Mouse (Mus musculus) neural tube, embryonic 12.5 days (tissue): ENCODE results near the gene Spag4. TPM values are rescaled to one million over a fixed set of nuclear protein-coding genes. Genes with fewer than 3 reads are reported as not detected.

Experiments used
- ATAC-seq: fragments of 200-750 bp; cut with Nextera tagmentation; 2 replicates; pipeline ENCODE4 v1.8.0; 2017; ENCODE audit warnings: low read depth, mild to moderate bottlenecking, moderate TSS enrichment, moderate library complexity; ENCODE audit not compliant: low FRiP score
- H3K27ac ChIP-seq: fragments of 300-500 bp; sonication (generic); 2 replicates; pipeline ENCODE4 v1.5.1; 2016
- H3K27me3 ChIP-seq: fragments of 300-500 bp; sonication (generic); replicated peaks from 2 replicates; pipeline ENCODE4 v1.6.1; 2016; ENCODE audit warnings: mild to moderate bottlenecking
- H3K36me3 ChIP-seq: fragments of 300-500 bp; sonication (generic); 2 replicates; pipeline ENCODE4 v1.6.1; 2016; ENCODE audit warnings: mild to moderate bottlenecking
- H3K4me1 ChIP-seq: fragments of 300-500 bp; sonication (generic); 2 replicates; pipeline ENCODE4 v1.6.1; 2016
- H3K4me2 ChIP-seq: fragments of 300-500 bp; sonication (generic); replicated peaks from 2 replicates; pipeline ENCODE4 v1.6.1; 2016; ENCODE audit warnings: mild to moderate bottlenecking
- H3K4me3 ChIP-seq: fragments of 300-500 bp; sonication (generic); 2 replicates; pipeline ENCODE4 v1.5.1; 2016
- H3K9ac ChIP-seq: fragments of 300-500 bp; sonication (generic); 2 replicates; pipeline ENCODE4 v1.6.1; 2016; ENCODE audit warnings: mild to moderate bottlenecking
- H3K9me3 ChIP-seq: fragments of 300-500 bp; sonication (generic); 2 replicates; pipeline ENCODE4 v1.6.1; 2016; ENCODE audit warnings: mild to moderate bottlenecking
- WGBS: fragments of 180-500 bp; shearing (Covaris S2); methylation state at CpG from one replicate; pipeline ENCODE4 v1.1.7; 2016; 5-methylcytosine and 5-hydroxymethylcytosine counted together
- polyA plus RNA-seq: library from polyadenylated mRNA; unstranded; fragments of >200 nt; fragmentation: Nextera tagmentation; extraction: Ambion mirVana; gene quantifications from 2 replicates; pipeline ENCODE4 v1.2.1, GENCODE M21; 2016

Gene Spag4
- polyA plus RNA-seq: 6.6 and 7.9 TPM in 2 replicates

DNA sequence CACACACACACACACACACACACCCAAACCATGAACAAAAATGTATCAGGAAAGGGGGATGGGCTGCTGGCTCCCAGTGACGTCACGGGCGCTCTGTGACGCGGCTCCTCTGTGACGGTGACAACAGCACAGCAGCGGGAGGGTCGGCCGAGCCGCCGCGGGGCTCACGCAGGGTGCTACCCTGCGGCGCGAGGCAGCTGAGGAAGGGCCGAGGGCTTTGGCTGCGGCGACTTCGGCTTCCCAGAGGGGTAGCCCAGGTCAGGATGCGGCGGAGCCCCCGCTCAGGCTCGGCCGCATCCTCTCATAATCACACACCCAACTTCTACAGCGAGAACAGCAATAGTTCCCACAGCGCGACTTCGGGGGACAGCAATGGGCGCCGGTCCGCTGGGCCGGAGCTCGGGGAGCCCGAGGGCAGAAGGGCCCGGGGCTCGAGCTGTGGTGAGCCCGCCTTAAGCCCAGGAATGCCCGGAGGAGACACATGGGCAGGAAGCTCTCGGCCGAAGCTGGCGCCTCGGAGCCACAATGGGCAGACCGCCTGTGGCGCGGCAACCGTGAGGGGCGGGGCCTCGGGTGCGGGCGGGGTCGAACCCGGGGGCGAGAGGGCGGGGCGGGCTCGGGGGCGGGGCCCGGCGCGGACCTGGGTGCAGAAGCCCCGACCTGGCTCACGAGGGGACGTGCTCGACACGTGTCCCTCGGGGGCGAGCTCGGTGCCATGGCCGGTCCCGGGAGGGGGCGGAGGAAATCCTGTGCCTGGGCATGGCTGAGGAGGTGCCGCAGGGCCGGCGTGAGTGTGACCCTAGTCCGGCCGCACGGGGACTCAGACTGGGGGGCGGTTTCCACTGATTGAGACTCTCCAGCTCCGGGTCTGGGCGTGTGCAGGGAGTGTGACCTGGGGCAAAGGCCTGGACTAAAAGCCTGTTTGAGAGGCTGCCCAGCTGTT, at the start of gene Spag4:
Gene Spag4, plus strand, starts transcription at position 77 of the 943 bp plus-strand sequence.
- H3K9ac ChIP-seq: peak within 1 kb of the TSS; percentile 78
- H3K4me3 ChIP-seq: peak within 1 kb of the TSS; percentile 70
- H3K36me3 ChIP-seq: peaks cover 25% of the 10 kb centered on the region
- 0 out of 2 replicates have a peak, but pooled peaks cover 5% of the 10 kb centered on the region for H3K9me3 ChIP-seq
- no peaks in the 10 kb centered on the region for H3K27me3 ChIP-seq
- peak; percentile 84 for ATAC-seq
- H3K27ac ChIP-seq: peak within 1 kb of the TSS; percentile 50
- peaks cover 9% of the 10 kb centered on the region for H3K4me1 ChIP-seq
- peak within 1 kb of the TSS; percentile 94 for H3K4me2 ChIP-seq
- under 1% methylated on average over 69 of the region's 81 CpGs for WGBS

DNA sequence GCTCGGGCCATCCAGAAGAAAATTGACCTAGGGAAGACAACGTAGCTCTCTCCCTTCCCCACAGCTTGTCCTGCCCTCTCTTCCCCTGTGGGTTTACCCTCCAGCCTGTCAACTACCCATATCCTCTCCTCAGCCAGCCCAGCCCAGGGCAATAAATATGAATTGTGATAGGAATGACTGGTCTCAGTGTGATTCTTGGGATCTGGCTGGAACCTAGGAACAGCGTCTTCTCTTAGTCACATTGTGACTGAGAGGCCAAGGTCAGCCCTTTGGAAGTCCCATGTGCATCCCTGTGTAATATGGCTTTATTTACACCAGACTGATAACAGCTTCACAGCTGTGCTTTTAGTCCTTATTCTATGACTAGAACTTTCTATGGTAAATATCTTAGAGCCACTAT, 46.9 kb upstream of the Spag4 start:
- no peak overlapping the region for H3K27ac ChIP-seq
- H3K4me2 ChIP-seq: no peak overlapping the region
- no peaks in the 10 kb centered on the region for H3K9me3 ChIP-seq
- H3K4me1 ChIP-seq: no peaks in the 10 kb centered on the region
- no peak for ATAC-seq
- no peaks in the 10 kb centered on the region for H3K27me3 ChIP-seq
- peaks cover 73% of the 10 kb centered on the region for H3K36me3 ChIP-seq
- H3K9ac ChIP-seq: no peak overlapping the region
- 97% methylated on average over 3 of the region's 3 CpGs for WGBS
- H3K4me3 ChIP-seq: no peak overlapping the region

DNA sequence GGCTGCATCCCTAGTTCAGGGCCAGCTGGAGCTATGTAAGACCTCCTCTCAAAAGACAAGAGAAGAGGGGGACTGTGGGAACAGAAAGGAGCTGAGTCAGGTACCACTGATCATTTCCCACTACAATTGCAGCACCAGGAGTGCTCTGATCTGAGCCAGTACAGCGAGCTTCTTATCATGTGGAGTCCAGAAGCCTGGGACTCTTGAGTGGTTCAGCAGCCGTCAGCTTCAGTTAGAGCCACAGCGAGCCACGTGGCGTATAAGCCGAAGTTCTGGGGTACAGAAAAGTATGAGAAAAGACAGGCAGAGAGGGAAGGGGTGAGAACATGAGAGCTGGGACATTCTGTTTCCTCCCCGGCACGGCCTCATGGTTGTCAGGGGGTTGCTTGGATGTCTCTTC, 43.8 kb upstream of the Spag4 start:
- Histone ChIP-seq H3K9me3 (no peaks in the 10 kb centered on the region), H3K9ac (no peak overlapping the region), H3K27ac (no peak overlapping the region), H3K4me3 (no peak overlapping the region), H3K36me3 (peaks cover 42% of the 10 kb centered on the region), H3K4me2 (no peak overlapping the region), H3K4me1 (no peaks in the 10 kb centered on the region), H3K27me3 (no peaks in the 10 kb centered on the region)
- no peak for ATAC-seq
- WGBS: 94% methylated on average over 8 of the region's 8 CpGs

DNA sequence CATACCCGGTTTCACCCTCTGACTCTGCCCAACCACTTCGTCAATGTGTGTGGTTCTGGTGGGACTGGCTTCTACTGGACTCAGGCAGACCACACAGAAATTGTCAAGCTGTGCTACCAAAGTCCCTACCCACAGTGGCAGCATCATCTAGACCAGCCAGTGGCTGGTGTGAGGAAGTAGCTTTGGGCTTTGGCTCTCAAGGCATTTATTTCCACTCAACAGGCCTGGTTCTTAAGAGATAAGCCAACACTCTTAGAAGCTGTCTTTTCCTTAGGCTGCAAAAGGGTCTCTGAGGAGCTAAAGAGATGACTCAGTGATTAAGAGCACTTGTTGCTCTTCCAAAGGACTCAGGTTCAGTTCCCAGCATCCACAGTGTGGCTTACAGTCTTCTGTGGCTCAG, 43.2 kb upstream of the Spag4 start:
- H3K4me2 ChIP-seq: no peak overlapping the region
- no peak overlapping the region for H3K27ac ChIP-seq
- H3K27me3 ChIP-seq: no peaks in the 10 kb centered on the region
- H3K4me1 ChIP-seq: no peaks in the 10 kb centered on the region
- no peak for ATAC-seq
- no peak overlapping the region for H3K9ac ChIP-seq
- 85% methylated on average over 2 of the region's 2 CpGs for WGBS
- H3K36me3 ChIP-seq: peaks cover 36% of the 10 kb centered on the region
- no peaks in the 10 kb centered on the region for H3K9me3 ChIP-seq
- H3K4me3 ChIP-seq: no peak overlapping the region

DNA sequence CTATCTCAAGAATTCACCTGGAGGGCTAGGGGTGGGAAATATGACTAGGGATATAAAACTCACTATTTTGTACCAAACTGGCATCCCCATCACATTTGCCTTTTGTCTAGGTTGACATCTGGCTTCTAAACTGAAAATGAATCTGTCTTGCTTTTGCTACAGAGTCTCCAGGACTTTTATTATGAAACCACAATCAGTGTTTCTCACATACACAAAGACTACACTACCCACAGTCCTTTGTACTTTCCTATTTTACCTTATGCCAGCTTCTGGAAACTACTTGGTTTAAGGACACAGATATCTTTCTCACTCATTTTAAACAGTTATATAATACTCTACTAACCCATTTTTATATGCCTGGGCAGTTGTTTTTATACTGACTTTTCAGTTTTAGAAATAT, 39.5 kb upstream of the Spag4 start:
- peaks cover 1% of the 10 kb centered on the region; the same call in 1 of the 2 replicates for H3K36me3 ChIP-seq
- H3K27me3 ChIP-seq: no peaks in the 10 kb centered on the region

DNA sequence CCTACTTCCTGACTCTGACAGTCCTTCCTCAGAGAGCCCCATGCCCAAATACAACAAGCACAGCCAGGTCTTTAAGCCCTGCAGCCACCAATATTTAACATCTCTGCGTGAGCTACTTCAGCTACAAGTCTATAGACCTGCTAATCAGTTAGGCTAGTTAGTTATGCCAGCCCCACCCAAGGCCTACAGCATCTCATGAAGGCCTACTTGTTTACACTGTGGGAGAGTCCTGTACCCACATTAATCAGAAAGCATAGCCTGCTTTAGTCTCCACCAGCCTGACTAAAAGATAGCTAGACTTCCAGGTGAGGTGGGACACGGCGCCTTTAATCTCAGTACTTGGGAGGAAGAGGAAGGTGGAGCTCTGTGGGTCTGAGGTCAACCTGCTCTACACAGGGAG, 25.6 kb upstream of the Spag4 start:
- H3K27me3 ChIP-seq: no peaks in the 10 kb centered on the region
- H3K27ac ChIP-seq: no peak overlapping the region
- H3K4me1 ChIP-seq: no peaks in the 10 kb centered on the region
- H3K4me3 ChIP-seq: no peak overlapping the region
- WGBS: 90% methylated on average over 3 of the region's 3 CpGs
- no peak overlapping the region for H3K4me2 ChIP-seq
- no peaks in the 10 kb centered on the region for H3K9me3 ChIP-seq
- no peak for ATAC-seq
- no peak overlapping the region for H3K9ac ChIP-seq
- H3K36me3 ChIP-seq: no peaks in the 10 kb centered on the region

More for the DNA sequence above, 39.5 kb upstream of the Spag4 start:
- Histone ChIP-seq H3K9ac (no peak overlapping the region), H3K4me1 (no peaks in the 10 kb centered on the region), H3K9me3 (no peaks in the 10 kb centered on the region), H3K4me2 (no peak overlapping the region), H3K4me3 (no peak overlapping the region), H3K27ac (no peak overlapping the region)
- no peak for ATAC-seq

DNA sequence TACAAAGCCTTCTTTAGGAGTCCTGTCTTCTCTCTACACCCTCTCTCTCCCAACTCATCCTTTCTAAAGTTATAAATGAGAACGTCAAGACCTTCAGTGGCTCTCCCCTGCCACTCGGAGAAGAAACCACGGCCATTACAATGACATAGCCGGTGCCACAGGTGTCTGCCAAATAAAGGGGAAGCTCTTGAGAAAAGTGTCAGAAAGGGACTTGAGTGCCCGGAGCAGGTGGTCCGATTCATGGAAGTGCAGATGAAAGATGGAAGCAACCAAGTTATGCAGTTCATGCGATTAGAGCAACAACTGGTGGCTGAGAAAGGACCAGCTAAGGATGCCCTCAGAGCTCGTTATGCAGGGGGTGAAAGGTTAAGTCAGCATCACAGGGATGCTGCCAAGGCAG, 22.1 kb upstream of the Spag4 start:
- Histone ChIP-seq H3K9me3 (no peaks in the 10 kb centered on the region), H3K9ac (no peak overlapping the region), H3K27me3 (peaks cover 10% of the 10 kb centered on the region), H3K4me1 (no peaks in the 10 kb centered on the region), H3K27ac (no peak overlapping the region), H3K4me2 (no peak overlapping the region), H3K4me3 (no peak overlapping the region), H3K36me3 (no peaks in the 10 kb centered on the region)
- ATAC-seq: no peak
- WGBS: 85% methylated on average over 8 of the region's 8 CpGs

DNA sequence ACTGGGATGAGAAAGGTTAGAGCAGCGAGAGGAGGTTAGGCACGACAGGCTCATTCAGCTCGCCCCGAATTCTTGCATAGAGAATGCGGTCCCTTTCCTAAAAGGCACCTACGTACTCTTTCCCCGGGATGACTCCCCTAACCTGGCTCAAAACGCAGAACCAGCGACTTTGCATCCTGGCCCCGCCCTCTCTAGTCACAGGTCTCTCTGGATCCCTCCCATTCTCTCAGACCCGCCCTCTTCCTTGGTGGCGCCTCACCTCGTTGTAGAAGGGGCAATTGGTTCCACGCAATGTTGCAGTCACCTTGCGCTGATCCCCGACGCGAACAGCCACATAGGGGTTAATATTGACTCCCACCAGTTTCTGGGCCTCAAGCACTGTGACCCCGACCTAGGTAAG, 17.0 kb upstream of the Spag4 start:
- Histone ChIP-seq H3K4me1 (no peaks in the 10 kb centered on the region), H3K27me3 (peaks cover 17% of the 10 kb centered on the region), H3K4me2 (peak overlapping the region; percentile 32), H3K9ac (no peak overlapping the region), H3K36me3 (no peaks in the 10 kb centered on the region), H3K27ac (no peak overlapping the region), H3K4me3 (no peak overlapping the region), H3K9me3 (no peaks in the 10 kb centered on the region)
- 7% methylated on average over 19 of the region's 19 CpGs for WGBS
- no peak for ATAC-seq

DNA sequence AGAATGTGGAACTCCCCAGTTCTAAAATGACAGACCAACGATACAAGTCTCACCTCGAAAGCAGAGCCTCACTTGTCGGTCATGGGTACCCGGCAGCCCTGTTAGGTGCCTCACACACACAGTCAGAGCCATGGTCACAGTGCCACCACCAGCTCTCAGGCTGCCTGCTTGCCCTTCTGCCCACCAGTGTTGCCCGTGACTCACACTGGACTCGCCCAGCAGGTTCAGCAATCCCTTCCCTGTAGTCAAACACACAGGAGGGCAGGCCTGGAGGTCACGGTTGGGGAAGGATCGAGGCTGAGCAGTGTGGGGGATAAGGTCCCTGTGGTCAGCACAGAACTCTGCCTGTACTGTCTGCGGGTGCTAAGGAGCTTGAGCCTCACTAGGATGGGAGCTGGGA, 12.2 kb upstream of the Spag4 start, which contains the start of gene Fer1l4:
Gene Fer1l4, minus strand, starts transcription at position 132 of the 400 bp plus-strand sequence.
- no peak for ATAC-seq
- WGBS: 89% methylated on average over 9 of the region's 9 CpGs
- Histone ChIP-seq H3K4me3 (no peak within 1 kb of the TSS), H3K36me3 (no peaks in the 10 kb centered on the region), H3K4me1 (no peaks in the 10 kb centered on the region), H3K27ac (no peak within 1 kb of the TSS), H3K27me3 (0 out of 2 replicates have a peak, but pooled peaks cover 8% of the 10 kb centered on the region), H3K9ac (no peak within 1 kb of the TSS), H3K9me3 (no peaks in the 10 kb centered on the region), H3K4me2 (no peak within 1 kb of the TSS)

DNA sequence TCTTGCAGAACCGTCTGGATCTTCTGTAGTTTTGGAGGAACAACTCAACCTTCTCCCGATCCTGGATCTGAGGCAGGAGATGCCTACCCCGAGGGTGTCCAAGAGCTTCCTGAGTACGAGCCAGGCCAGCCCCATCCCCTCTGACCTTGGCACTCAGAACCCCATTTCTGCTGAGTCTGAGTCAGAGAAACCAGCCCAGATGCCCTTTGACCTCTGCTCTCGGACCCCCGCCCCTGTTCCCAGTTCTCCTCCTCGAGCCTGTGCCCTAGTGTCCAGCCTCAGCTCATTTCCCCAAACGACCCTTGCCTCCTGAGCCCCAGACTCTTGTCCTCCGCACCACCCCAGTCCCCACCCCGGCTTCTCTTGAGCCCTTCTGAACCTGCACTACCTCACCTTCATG, 1.2 kb downstream of the Spag4 start:
- Histone ChIP-seq H3K9ac (peak overlapping the region; percentile 78), H3K27me3 (no peaks in the 10 kb centered on the region), H3K36me3 (peaks cover 32% of the 10 kb centered on the region), H3K4me2 (peak overlapping the region; percentile 94), H3K27ac (no peak overlapping the region), H3K9me3 (0 out of 2 replicates have a peak, but pooled peaks cover 5% of the 10 kb centered on the region), H3K4me3 (peak overlapping the region; percentile 70), H3K4me1 (peaks cover 9% of the 10 kb centered on the region)
- ATAC-seq: peak; percentile 19; the same call in 1 of the 2 replicates
- 38% methylated on average over 10 of the region's 10 CpGs for WGBS

DNA sequence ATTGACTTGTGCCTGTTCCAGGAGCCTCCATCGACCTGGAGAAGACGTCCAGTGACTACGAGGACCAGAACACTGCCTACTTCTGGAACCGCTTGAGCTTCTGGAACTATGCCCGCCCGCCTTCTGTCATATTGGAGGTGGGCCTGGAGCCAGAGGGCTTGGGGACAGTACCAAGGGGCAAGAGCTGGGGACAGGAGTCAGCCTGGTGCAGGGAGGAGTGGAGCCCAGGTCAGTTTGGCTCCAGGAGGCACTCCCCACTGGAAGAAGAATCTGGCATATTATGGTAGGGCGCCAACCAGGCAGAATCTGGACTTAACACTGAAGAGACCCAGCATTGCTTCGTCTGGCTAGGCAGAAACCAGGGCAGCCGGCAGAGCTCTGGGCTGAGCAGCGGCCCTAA, 2.9 kb downstream of the Spag4 start:
- 93% methylated on average over 10 of the region's 10 CpGs for WGBS
- peaks cover 48% of the 10 kb centered on the region for H3K36me3 ChIP-seq

DNA sequence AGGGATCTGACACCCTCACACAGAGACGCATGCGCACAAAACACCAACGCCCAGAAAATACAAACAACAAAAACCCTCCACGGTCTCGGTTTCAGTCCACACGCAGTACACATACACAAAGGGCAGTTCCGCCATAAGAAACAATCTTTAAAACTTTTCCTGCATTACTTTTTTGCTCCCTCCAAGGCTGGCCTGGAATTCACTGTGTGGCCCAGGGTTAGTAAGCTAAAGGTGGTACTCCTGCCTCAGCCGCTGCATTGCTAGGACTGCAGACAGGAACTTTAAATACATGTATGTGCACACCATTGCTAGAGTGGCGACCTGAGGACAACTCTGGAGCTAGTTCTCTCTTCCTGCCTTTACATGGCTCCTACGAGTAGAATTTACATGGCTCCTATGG, 6.3 kb downstream of the Spag4 start:
- H3K4me1 ChIP-seq: peaks cover 3% of the 10 kb centered on the region; the same call in 1 of the 2 replicates
- H3K4me2 ChIP-seq: no peak overlapping the region
- H3K27ac ChIP-seq: no peak overlapping the region
- H3K9me3 ChIP-seq: 0 out of 2 replicates have a peak, but pooled peaks cover 5% of the 10 kb centered on the region
- H3K4me3 ChIP-seq: no peak overlapping the region
- 93% methylated on average over 10 of the region's 10 CpGs for WGBS
- H3K27me3 ChIP-seq: no peaks in the 10 kb centered on the region
- no peak for ATAC-seq
- peaks cover 81% of the 10 kb centered on the region for H3K36me3 ChIP-seq
- no peak overlapping the region for H3K9ac ChIP-seq

More for the DNA sequence above, 2.9 kb downstream of the Spag4 start:
- no peak for ATAC-seq
- H3K4me3 ChIP-seq: no peak overlapping the region
- H3K27ac ChIP-seq: no peak overlapping the region
- no peaks in the 10 kb centered on the region for H3K27me3 ChIP-seq
- H3K4me1 ChIP-seq: peaks cover 9% of the 10 kb centered on the region
- no peak overlapping the region for H3K4me2 ChIP-seq
- H3K9ac ChIP-seq: no peak overlapping the region
- 0 out of 2 replicates have a peak, but pooled peaks cover 5% of the 10 kb centered on the region for H3K9me3 ChIP-seq
